Mouse (Mus musculus): ENCODE measurements around the gene Plcxd2. TPM values are rescaled to one million over a fixed set of nuclear protein-coding genes. Genes with fewer than 3 reads are reported as not detected.

Plcxd2 gene
- total RNA-seq, 2 experiments from 2014 or later, result 91.7 to 112 TPM

Other genes starting within 250 kb of the Plcxd2 start
- gene Phldb2, start 56.6 kb downstream of the Plcxd2 start, total RNA-seq (2021), result 1 to 10 TPM; 7.0 to 9.7 TPM
- not detected for gene Cd96, start 110.0 kb upstream of the Plcxd2 start, total RNA-seq (2021)
- gene Gm4737, start 144.9 kb upstream of the Plcxd2 start, total RNA-seq (2021), result 10 to 100 TPM; 10.9 to 11.0 TPM